Mouse (Mus musculus) heart, embryonic 14.5 days (tissue): ENCODE measurements at regions not wholly inside any gene's neighbourhood (a gene's known extent, or its start where the extent isn't known, plus 50 kb on each side); places are given as distances from the start of the nearest gene placed in this dataset.
A peak's percentile ranks its signal among the peaks of the same experiment; 100 is the strongest.

Experiments
- ATAC-seq: fragments of 200-750 bp; cut with Nextera tagmentation; 2 replicates; pipeline ENCODE4 v1.8.0; 2017; ENCODE audit warnings: low read depth, moderate TSS enrichment; ENCODE audit not compliant: insufficient number of reproducible peaks, insufficient read depth, low FRiP score
- H3K27ac ChIP-seq, 2 experiments: fragments of 200-500 bp in 1 of 2; fragments of 300-500 bp in 1 of 2; sonication (generic) in 1 of 2; replicated peaks in 1 of 2; 2 replicates each; pipeline ENCODE4 v1.5.1; 2012 to 2014; ENCODE audit warnings: low read depth in 2 of 2, low read length in 2 of 2, control low read depth in 1 of 2, mild to moderate bottlenecking in 1 of 2, mixed read lengths in 1 of 2; ENCODE audit not compliant: control insufficient read depth in 1 of 2, insufficient read depth in 1 of 2
- H3K27me3 ChIP-seq: fragments of 300-500 bp; sonication (generic); 2 replicates; pipeline ENCODE4 v1.6.1; 2014; ENCODE audit warnings: mild to moderate bottlenecking, low read length, control low read depth; ENCODE audit not compliant: control insufficient read depth, insufficient read depth
- H3K36me3 ChIP-seq: fragments of 300-500 bp; sonication (generic); 2 replicates; pipeline ENCODE4 v1.6.1; 2014; ENCODE audit warnings: mild to moderate bottlenecking, control low read depth, low read length, mixed read lengths; ENCODE audit not compliant: control insufficient read depth, insufficient read depth
- H3K4me1 ChIP-seq, 2 experiments: fragments of 200-500 bp in 1 of 2; fragments of 300-500 bp in 1 of 2; sonication (generic) in 1 of 2; 2 replicates each; pipeline ENCODE4 v1.6.1; 2012 to 2014; ENCODE audit warnings: low read length in 2 of 2, control low read depth in 1 of 2, mixed read lengths in 1 of 2; ENCODE audit not compliant: control insufficient read depth in 2 of 2, insufficient read depth in 2 of 2
- H3K4me2 ChIP-seq: fragments of 300-500 bp; sonication (generic); 2 replicates; pipeline ENCODE4 v1.6.1; 2014; ENCODE audit warnings: mild to moderate bottlenecking, low read length
- H3K4me3 ChIP-seq, 2 experiments: fragments of 200-500 bp in 1 of 2; fragments of 300-500 bp in 1 of 2; sonication (generic) in 1 of 2; 2 replicates each; pipeline ENCODE4 v1.5.1; 2012 to 2014; ENCODE audit warnings: low read length in 2 of 2, mild to moderate bottlenecking in 2 of 2, control low read depth in 1 of 2, low read depth in 1 of 2, moderate library complexity in 1 of 2; ENCODE audit not compliant: control insufficient read depth in 1 of 2, insufficient read depth in 1 of 2
- H3K9ac ChIP-seq: fragments of 300-500 bp; sonication (generic); 2 replicates; pipeline ENCODE4 v1.6.1; 2014; ENCODE audit warnings: mild to moderate bottlenecking, low read length
- H3K9me3 ChIP-seq: fragments of 300-500 bp; sonication (generic); 2 replicates; pipeline ENCODE4 v1.6.1; 2016; ENCODE audit warnings: low read length, control low read depth; ENCODE audit not compliant: control insufficient read depth
- WGBS: fragments of 180-500 bp; shearing (Covaris S2); extraction: QIAGEN DNeasy Blood & Tissue Kit; methylation state at CpG from one replicate; pipeline ENCODE4 v1.1.7; 2014; 5-methylcytosine and 5-hydroxymethylcytosine counted together

DNA sequence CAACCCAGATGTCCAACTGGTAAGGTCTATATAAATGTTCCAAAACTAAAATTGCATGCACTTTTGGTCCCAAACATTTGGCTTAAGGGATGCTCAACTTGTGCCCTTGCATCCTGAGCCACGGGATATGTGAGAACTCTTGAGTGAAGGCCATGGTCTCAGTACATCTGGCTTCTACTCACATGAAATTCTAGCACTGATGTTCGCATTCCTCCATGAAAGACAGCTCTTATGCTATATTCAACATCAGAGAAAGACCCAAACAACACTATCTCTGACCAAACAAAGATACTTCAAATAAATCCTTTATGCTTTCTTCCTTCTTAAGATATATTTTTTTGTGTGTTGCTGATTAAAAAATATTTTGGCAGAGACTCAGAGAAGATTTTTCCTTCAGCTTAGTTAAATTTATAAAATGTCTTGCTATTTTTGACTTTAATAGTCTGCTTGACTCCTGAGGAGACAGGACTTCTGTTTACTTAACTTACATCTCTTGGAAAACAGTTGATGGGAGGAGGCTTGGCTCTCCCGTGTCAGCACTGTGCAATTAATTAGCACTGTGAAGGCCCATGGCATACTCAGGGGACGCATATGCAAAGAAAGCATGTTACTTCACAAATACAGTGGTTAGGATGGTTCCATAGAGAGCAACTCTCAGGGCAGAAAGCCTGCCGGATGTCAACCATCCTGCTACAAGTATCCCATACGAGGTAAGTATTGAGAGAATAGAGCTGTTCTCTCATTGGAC lies 230.9 kb downstream of the Gm19410 start:
- H3K9ac ChIP-seq, result no peak overlapping the region
- H3K4me1 ChIP-seq, result no peaks in the 10 kb centered on the region
- H3K27me3 ChIP-seq, result no peaks in the 10 kb centered on the region
- H3K36me3 ChIP-seq, result no peaks in the 10 kb centered on the region
- 69% methylated on average over 6 of the region's 6 CpGs for WGBS
- no peaks in the 10 kb centered on the region for H3K9me3 ChIP-seq
- ATAC-seq, result no peak
- H3K4me3 ChIP-seq, result no peak overlapping the region
- no peak overlapping the region for H3K27ac ChIP-seq
- H3K4me2 ChIP-seq, result no peak overlapping the region

- H3K4me3 ChIP-seq, result no peak overlapping the region
- no peaks in the 10 kb centered on the region for H3K27me3 ChIP-seq
- H3K4me1 ChIP-seq, result no peaks in the 10 kb centered on the region
- H3K9ac ChIP-seq, result no peak overlapping the region
- no peak overlapping the region for H3K4me2 ChIP-seq
- H3K9me3 ChIP-seq, result no peaks in the 10 kb centered on the region
- ATAC-seq, result no peak
- H3K36me3 ChIP-seq, result no peaks in the 10 kb centered on the region
- 62% methylated on average over 9 of the region's 9 CpGs for WGBS
- H3K27ac ChIP-seq, result no peak overlapping the region
Observed at GRCm38 (mm10) chr8:35999584-35999983, 234.0 kb downstream of the Gm19410 start.

DNA sequence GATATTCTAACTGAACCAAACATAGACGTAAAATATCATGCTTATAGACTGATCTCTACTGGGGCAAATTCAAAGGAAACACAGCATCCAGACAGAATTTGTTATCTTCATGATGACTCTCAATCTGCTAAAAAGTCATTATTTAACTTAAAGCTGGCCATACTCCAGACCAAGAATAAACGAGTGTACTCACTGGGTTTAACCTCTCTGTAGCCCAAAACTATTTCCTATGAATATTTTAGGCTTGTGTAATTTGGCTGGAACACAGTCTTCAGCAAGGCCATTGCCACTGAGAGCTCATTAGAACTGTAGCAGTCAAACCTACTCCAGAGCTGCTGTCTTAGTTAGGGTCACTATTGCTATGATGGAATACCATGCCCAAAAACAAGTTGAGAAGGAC lies 238.8 kb downstream of the Gm19410 start:
- H3K4me1 ChIP-seq, result peaks cover 0 to 3% of the 10 kb centered on the region in 2 experiments; a peak in 1 of 4 replicates
- H3K36me3 ChIP-seq, result no peaks in the 10 kb centered on the region
- H3K9ac ChIP-seq, result no peak overlapping the region
- H3K27ac ChIP-seq, result no peak overlapping the region
- peaks cover 13% of the 10 kb centered on the region for H3K9me3 ChIP-seq
- no peak for ATAC-seq
- 65% methylated on average over 2 of the region's 2 CpGs for WGBS
- no peak overlapping the region for H3K4me2 ChIP-seq
- H3K27me3 ChIP-seq, result no peaks in the 10 kb centered on the region
- no peak overlapping the region for H3K4me3 ChIP-seq

- 63% methylated on average over 3 of the region's 3 CpGs for WGBS
- Histone ChIP-seq H3K27me3 (no peaks in the 10 kb centered on the region), H3K4me1 (peaks cover 0 to 6% of the 10 kb centered on the region in 2 experiments; a peak in 1 of 4 replicates), H3K4me2 (no peak overlapping the region), H3K9me3 (peaks cover 13% of the 10 kb centered on the region), H3K36me3 (no peaks in the 10 kb centered on the region), H3K4me3 (no peak overlapping the region), H3K9ac (no peak overlapping the region), H3K27ac (no peak overlapping the region)
- no peak for ATAC-seq
Observed at GRCm38 (mm10) chr8:36005536-36005935, 239.9 kb downstream of the Gm19410 start.

DNA sequence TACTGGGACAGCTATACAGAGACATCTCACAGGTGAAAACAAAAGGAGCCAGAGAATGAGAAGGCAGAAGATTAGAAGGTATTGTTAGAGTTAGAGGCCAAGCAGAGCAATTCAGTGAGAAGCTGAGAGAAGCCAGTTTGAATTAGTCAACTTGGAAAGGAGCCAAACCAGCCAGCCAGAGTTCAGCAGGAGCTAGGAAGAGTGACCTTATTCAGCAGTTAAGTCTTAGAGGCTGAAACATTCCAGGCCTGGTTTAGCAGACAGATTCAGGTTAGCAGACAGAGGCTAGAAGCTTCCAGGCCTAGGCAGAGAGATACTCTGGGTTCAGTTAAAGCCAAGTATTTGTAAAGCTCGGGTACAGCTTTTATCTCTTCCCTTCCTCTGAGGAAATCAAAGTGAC lies 242.1 kb downstream of the Gm19410 start:
- no peak for ATAC-seq
- no peak overlapping the region for H3K4me3 ChIP-seq
- H3K4me1 ChIP-seq, result peaks cover 0 to 8% of the 10 kb centered on the region in 2 experiments; a peak in 2 of 4 replicates
- H3K4me2 ChIP-seq, result no peak overlapping the region
- peak overlapping the region in 1 of 2 experiments; percentile 33; a peak in 1 of 4 replicates for H3K27ac ChIP-seq
- H3K9ac ChIP-seq, result no peak overlapping the region
- no peaks in the 10 kb centered on the region for H3K27me3 ChIP-seq
- no peaks in the 10 kb centered on the region for H3K36me3 ChIP-seq
- WGBS, result 32% methylated on average over 1 of the region's 1 CpGs
- H3K9me3 ChIP-seq, result peaks cover 13% of the 10 kb centered on the region

- H3K27ac ChIP-seq, result no peak overlapping the region
- H3K4me2 ChIP-seq, result no peak overlapping the region
- no peak overlapping the region for H3K4me3 ChIP-seq
- no peak for ATAC-seq
- H3K9me3 ChIP-seq, result peaks cover 13% of the 10 kb centered on the region
- 35% methylated on average over 9 of the region's 9 CpGs for WGBS
- H3K27me3 ChIP-seq, result no peaks in the 10 kb centered on the region
- H3K9ac ChIP-seq, result no peak overlapping the region
- H3K36me3 ChIP-seq, result no peaks in the 10 kb centered on the region
- H3K4me1 ChIP-seq, result peaks cover 0 to 8% of the 10 kb centered on the region in 2 experiments; a peak in 2 of 4 replicates
Observed at GRCm38 (mm10) chr8:36009565-36009964, 244.0 kb downstream of the Gm19410 start.

- H3K4me1 ChIP-seq, result peaks cover 0 to 8% of the 10 kb centered on the region in 2 experiments; a peak in 2 of 4 replicates
- H3K36me3 ChIP-seq, result no peaks in the 10 kb centered on the region
- no peak overlapping the region for H3K27ac ChIP-seq
- no peak overlapping the region for H3K9ac ChIP-seq
- no peak overlapping the region for H3K4me2 ChIP-seq
- no peak for ATAC-seq
- WGBS, result 38% methylated on average over 11 of the region's 11 CpGs
- H3K4me3 ChIP-seq, result no peak overlapping the region
- H3K9me3 ChIP-seq, result peaks cover 13% of the 10 kb centered on the region
- H3K27me3 ChIP-seq, result no peaks in the 10 kb centered on the region
Observed at GRCm38 (mm10) chr8:36010446-36011217, 245.0 kb downstream of the Gm19410 start.
